Mouse (Mus musculus): Measurements from ENCODE around the gene Hoxa6. TPM values are rescaled to one million over a fixed set of nuclear protein-coding genes. Genes with fewer than 3 reads are reported as not detected.

Gene Hoxa6
- total RNA-seq, 2 experiments from 2014 or later: 4.8 to 8.6 TPM

DNA sequence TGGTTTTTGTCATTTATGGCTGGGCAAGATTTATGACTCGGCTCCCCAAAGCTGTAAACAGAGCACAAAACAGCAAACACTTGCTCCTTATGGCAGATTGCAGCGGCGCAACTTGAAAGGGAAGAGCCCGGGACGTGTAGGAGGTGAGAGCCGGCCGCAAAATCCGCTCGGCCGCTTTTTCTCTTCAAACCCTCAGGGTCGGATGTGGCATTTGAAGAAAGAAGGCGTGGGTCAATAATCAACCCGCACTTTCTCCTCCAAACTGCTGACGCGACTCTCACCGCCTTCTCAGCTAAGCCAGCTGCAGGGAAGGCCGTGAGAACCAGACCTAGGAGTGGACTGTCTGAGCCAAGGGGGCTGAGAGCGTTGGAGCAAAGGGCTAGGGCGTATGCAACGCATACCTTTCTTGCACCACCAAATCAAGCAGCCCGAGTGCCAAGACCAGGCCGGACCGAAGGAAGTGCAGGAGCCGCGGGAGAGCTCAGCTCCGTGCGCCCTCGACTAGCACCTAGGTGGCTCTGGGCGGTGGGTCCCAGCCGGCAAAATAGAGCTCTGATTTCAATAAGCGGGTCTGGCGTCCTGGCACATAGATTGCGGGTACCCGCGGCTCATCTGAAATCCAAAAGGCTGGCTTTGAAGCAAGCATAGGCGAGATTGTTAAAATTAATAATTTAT is 31.3 kb downstream of the Hoxa6 start, which contains the start of gene 5730596B20Rik:
Gene 5730596B20Rik (plus strand): TSS at position 438 of the 675 bp plus-strand sequence.
- peak; percentile 49 for DNase-seq

DNA sequence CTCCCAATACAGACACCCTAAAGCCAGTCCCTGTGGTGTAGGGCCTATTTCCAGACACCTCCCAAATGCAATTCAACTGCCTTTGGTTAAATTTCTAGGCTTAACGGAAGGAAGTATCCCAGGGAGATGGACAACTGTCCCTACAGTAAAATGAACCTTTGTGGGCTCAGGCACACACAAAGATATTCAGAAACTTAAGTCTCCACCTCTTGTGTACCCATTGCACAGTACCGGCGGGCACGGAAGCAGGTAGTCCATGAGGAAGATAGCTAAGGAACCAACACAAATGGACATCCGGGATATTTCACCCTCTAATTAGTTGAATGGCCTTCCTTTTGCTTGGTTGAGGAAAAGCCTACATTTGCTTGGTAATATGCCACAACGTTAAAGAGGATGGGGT is 32.1 kb downstream of the Hoxa6 start:
- DNase-seq: no peak

DNA sequence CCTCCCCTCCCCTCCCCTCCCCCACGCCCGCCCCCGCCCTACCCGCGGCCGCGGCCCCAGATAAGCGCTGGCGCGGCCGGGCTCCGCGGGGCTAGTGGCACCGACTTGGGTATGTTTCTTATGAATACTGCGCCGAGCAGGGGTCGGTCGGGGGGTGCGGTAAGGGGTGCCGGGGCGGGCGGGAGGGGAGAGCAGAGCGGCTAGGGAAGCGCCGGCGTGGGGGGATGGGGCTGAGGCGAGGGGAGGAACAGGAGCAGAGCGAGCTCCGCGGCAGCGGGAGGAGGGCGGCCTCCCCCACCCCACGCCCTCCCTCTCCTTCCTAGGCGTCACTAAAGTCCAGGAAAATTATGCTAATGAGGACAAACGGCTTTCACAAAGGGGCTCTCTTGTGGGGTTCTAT is 32.7 kb downstream of the Hoxa6 start:
- peak; percentile 75 for DNase-seq

- peak; percentile 62 for DNase-seq
These were observed 33.4 kb downstream of the Hoxa6 start for GRCm38 (mm10) chr6:52174968-52175751.

GRCm38 (mm10) chr6:52173648-52174047 is 34.9 kb downstream of the Hoxa6 start:
- DNase-seq: no peak

DNA sequence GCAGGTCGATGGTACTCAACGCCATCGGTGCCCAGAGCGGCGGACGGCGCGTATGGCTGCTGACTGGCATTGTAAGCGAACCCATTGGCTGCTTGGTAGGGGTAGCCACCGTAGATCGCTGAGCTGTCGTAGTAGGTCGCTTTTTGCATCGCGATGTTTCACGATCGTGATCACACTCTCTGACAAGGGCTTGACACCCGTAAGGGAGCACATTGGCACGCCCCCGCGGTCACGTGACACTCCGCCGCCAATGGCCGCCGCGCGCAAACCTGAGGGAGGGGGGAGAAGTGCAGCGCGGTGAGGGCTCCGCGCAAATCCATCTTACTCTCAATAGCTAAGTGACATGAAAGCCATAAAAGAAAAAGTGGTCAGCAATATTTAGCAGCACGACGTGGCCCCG is 36.0 kb downstream of the Hoxa6 start:
- peak; percentile 97 for DNase-seq

DNA sequence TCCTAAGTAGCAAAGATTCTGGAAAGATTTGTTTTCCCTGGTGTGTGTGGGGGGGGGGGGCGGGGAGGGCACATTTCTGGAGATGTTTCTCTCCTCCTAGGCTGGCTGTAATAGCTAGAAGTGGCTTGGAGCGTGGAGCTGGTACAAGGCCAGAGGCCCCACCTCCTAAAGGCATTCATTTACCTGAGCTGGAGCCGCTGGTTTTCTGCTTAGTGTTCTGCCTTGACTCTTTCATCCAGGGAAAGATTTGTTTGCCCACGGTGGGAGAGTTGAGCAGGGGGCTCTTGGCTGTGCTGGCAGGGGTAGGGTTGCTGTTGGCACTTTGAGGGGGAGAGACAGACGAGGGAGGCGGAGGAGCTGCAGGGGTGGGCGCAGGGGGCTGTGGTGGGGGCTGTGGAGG is 36.6 kb downstream of the Hoxa6 start:
- no peak for DNase-seq

DNA sequence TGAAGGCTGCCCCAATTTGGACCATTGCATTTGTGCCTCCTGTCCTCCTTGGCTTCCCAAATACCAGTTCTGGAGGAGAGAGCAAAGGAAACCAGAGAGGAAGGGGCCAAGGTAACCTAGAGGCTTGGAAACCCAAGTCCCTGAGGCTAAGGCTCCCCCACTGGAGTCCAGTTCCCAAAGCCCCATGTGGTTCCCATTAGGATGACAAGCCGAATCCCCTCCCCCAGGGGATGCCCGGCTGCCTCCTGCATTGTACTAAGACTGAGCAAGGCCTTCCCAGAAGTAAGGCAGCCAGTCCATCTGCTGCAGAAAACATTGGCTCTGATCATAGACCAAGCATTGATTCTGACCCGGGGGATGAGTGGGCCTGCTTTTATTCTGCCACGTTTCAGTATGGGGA is 37.2 kb downstream of the Hoxa6 start:
- no peak for DNase-seq

DNA sequence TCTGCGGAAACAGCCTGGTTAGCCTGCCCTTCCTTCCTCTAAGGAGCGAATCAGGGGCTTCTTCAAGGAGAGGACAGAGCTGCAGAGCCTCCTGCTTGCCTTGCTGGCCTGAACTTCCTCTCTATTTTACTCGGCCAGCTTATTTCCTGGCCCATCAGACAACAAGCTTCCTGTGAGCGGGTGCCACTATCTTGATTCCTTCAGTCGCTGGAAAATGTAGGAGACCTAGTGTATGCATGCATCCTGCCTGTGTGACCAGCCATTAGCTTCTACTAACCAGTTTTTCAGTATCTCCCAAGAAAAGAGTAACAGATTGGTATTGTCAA is 37.7 kb downstream of the Hoxa6 start:
- no peak for DNase-seq

DNA sequence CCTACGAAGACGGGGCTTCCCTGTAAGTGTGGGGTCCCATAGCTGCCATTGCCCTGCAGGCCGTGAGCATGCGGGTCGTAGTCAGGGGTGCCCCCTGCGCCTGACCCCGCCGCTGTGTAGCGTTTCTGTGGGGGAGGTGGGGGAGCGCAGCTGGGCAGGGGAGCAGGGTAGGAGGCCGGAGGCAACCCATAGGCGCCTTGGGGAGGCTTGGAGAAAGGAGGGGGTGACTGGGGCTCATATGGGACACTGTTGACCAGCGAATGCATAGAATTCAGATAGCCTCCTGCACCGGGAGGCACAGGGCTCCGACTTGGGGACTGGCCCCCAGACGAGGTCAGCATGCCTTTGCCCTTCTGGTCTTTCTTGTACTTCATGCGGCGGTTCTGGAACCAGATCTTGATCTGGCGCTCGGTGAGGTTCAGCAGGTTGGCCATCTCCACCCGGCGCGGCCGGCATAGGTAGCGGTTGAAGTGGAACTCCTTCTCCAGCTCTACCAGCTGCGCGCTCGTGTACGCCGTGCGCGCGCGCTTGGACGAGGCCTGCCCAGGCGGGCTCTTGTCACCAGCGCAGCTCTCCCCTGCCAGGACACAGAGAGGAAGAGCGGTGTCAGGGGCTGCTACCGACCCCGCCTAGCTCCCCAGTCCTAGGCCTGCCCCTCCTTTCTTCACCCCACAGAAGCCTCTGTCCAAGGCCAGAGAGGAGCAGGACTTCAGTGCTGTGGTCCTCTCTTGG is 38.2 kb downstream of the Hoxa6 start:
- DNase-seq: peak; percentile 65

GRCm38 (mm10) chr6:52169499-52170165 is 38.9 kb downstream of the Hoxa6 start:
- DNase-seq: no peak

DNA sequence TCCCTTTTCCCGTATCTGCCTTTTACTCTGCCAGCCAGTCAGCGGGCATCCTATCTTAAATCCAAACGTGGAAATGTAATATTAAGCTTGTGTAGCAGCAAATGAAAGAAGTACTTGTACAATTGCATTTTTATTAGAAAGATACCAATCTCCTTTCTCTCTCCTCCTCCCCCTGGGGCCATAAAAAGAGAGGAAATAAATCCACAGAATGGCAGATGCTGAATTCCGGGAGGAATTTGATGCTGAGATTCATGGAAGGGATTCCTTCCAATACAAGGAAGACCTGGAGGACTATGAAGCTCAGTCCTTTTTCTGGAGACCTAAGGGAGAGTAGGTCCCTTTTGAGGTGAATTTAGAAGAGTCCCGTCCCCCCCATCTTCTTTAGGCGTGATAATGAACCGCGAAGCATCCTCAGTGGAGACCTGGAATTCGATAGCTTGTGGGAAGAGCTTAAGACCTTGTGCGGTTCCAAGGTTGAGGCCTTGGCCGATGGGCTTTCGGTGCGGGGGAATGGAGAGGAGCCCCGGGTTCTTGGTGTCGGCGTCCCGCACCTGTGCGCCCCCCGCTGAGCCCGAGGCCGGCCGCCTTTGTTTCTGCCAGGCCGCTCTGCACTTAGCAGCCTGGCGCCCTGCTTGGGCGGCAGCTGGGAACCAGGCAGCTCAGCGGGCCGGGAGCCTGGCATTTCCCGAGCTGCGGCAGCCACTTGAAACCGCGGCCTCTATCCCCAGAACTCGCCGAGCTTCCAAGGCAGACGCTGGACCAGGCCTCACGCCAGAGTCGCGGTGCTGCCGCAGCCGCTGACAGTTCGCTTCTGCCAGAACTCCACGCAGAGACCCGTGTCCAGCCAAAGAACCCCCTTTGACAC is 40.1 kb downstream of the Hoxa6 start:
- peak; percentile 69 for DNase-seq

GRCm38 (mm10) chr6:52167736-52168161 is 40.8 kb downstream of the Hoxa6 start:
- DNase-seq: no peak

- DNase-seq: no peak
These were observed 41.3 kb downstream of the Hoxa6 start for GRCm38 (mm10) chr6:52167176-52167575.

DNA sequence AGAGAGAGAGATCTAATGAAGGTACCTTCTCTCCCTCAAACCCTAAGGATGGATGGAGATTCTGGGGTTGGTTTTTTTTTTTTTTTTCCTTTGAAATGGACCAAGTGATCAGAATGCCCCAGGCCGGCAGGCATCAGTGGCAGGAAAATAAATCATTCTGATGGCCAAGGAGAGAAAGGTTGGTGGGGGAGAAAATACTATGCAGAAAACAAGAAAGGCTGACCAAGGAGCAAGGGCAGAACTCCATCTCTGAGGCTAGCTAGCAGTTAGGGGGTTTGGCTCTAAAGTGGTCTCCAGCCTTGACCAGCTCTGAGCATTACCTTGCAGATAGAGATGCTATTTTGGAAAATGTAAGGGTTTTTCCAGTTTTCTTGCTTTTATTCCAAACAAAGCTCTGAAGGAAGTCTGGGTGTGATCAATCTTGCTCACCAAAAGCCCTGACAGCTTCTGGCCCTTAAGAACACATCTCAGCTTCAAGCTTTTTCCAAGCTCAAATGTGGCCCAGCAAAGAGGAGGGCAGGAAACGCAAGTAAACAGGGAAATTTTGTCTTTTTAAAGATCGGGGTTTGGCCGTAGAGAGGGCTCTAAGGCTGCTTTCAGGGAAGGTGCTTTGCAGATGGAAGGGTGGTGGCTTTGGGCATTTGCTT is 42.0 kb downstream of the Hoxa6 start:
- DNase-seq: no peak

GRCm38 (mm10) chr6:52165441-52166370 is 42.8 kb downstream of the Hoxa6 start:
- DNase-seq: peak; percentile 66

DNA sequence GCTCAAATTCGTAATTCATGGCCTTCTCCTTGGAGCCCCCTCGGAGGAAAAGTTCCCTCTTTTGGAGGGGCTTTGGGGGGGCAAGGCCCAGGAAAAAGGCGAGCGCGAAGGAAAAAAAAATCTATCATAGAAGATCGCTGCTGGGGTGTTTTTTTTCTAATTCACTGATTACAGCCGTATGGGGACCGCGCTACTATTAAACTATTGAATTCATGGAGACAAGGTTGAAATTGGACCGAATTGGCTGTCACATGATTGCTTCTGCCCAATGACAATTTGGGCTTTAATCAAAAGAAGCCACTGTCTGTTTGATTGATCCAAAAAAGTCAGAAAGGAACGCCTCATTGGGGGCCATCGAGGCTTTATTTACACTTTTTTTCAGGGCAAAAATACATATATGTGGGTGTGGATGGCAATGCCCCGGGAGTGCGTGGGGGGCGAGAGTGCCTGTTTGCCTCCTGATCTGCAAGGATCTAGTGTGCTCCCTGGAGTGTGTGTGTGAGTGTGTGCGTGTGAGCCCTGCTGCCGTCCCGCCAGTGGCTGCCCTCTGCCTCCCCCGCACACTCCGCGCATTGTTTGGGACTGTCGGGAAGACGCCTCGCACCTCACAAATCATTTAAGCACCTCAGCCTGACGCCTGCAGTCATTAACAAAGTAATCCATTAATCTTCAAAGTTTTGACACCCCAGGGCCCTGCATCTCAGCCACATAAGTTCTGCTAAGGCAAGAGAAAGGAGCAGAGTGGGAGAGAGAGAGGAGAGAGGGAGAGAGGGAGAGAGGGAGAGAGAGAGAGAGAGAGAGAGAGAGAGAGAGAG is 43.7 kb downstream of the Hoxa6 start, which contains the start of gene Hoxa2:
Gene Hoxa2 (minus strand): TSS at position 206 of the 815 bp plus-strand sequence.
- peak; percentile 68 for DNase-seq

GRCm38 (mm10) chr6:52164051-52164625 is 44.4 kb downstream of the Hoxa6 start:
- DNase-seq: peak; percentile 53
